In genomic region chr5:149228700-149229618, GRCm38 (mm10) we compare ENCODE assay signal across 1 mouse cellular context.
TF ChIP-seq lines count a peak whose summit lies in the region.

No protein-coding gene starts in this region.

TF ChIP-seq in CH12.LX, 34 proteins besides CTCF, POLR2A, EP300 and RAD21 (continued from another document):
- TF ChIP-seq KAT2A (IDR thresholded peaks at IDR 0.05; ENCODE audit: insufficient replicate concordance, low read length) (peak; percentile 88; the same call in 1 of the 2 replicates), ETS1 (conservative IDR thresholded peaks at IDR 0.05; ENCODE audit: low read depth, low read length) (no peak), SMC3 (IDR thresholded peaks at IDR 0.05; ENCODE audit: low read depth, low read length) (no peak), HCFC1 (IDR thresholded peaks at IDR 0.05; ENCODE audit: low read depth, low read length) (peak; percentile 33; the same call in 1 of the 2 replicates), POLR2AphosphoS2 (IDR thresholded peaks at IDR 0.05; ENCODE audit: low read depth, low read length) (no peak), USF2 (conservative IDR thresholded peaks at IDR 0.05; ENCODE audit: low read depth, low read length) (no peak), ZNF384 (IDR thresholded peaks at IDR 0.05; ENCODE audit: low read depth, low read length) (no peak), MAX (IDR thresholded peaks at IDR 0.05; ENCODE audit: low read length) (peak; percentile 80), MYC (IDR thresholded peaks at IDR 0.05; ENCODE audit: low read depth, low read length) (no peak), PAX5 (IDR thresholded peaks at IDR 0.05; ENCODE audit: low read length) (no peak), RCOR1 (conservative IDR thresholded peaks at IDR 0.05; ENCODE audit: low read depth, low read length) (no peak), ZKSCAN1 (IDR thresholded peaks at IDR 0.05; ENCODE audit: borderline replicate concordance, low read depth, low read length) (no peak), TCF12 (IDR thresholded peaks at IDR 0.05; ENCODE audit: low read depth, low read length) (0 out of 2 replicates have a peak, but pooled peaks have one; percentile 13), SIN3A (IDR thresholded peaks at IDR 0.05; ENCODE audit: low read length) (0 out of 2 replicates have a peak, but pooled peaks have one; percentile 62), NRF1 (IDR thresholded peaks at IDR 0.05; ENCODE audit: low read depth, low read length) (peak; percentile 90), TBP (conservative IDR thresholded peaks at IDR 0.05; ENCODE audit: low read depth, low read length) (peak; percentile 99), CHD1 (IDR thresholded peaks at IDR 0.05; ENCODE audit: low read depth, low read length) (no peak), MXI1 (IDR thresholded peaks at IDR 0.05; ENCODE audit: low read depth, low read length) (peak; percentile 61; the same call in 1 of the 2 replicates), JUND (conservative IDR thresholded peaks at IDR 0.05; ENCODE audit: low read depth, low read length) (no peak), MEF2A (IDR thresholded peaks at IDR 0.05; ENCODE audit: borderline replicate concordance, low read depth, low read length) (peak; percentile 47; the same call in 1 of the 2 replicates), NELFE (IDR thresholded peaks at IDR 0.05; ENCODE audit: low read depth, low read length) (peak; percentile 66; the same call in 1 of the 2 replicates), GABPA (IDR thresholded peaks at IDR 0.05; ENCODE audit: insufficient replicate concordance, low read depth, low read length) (no peak), USF1 (IDR thresholded peaks at IDR 0.05; ENCODE audit: low read depth, low read length) (no peak)
TF ChIP-seq in CH12.LX: peak in this region for 16.
